Mouse (Mus musculus) lung, adult 10 weeks (tissue): Measurements from ENCODE around the gene Phb. TPM values are rescaled to one million over a fixed set of nuclear protein-coding genes. Genes with fewer than 3 reads are reported as not detected.

Experiments used
- polyA plus RNA-seq: library from polyadenylated mRNA; stranded (reverse); fragments of 350-450 nt; fragmentation: Illumina TruSeq; extraction: RNeasy Lipid Tissue Mini Kit (QIAGEN cat#74804); gene quantifications from one replicate; pipeline ENCODE4 v1.2.3, GENCODE M21; 2014; ENCODE audit warnings: low read depth, low replicate concordance; ENCODE audit not compliant: insufficient read depth

The Phb gene
- 104 TPM for polyA plus RNA-seq

GRCm38 (mm10) chr11:95666529-95667149 is at the start of gene Phb:
TSS of gene Phb (plus strand) at chr11:95666957.

GRCm38 (mm10) chr11:95712563-95713224 is 45.9 kb downstream of the Phb start, which contains the start of gene Zfp652:
TSS of gene Zfp652 (plus strand) at chr11:95712673.

GRCm38 (mm10) chr11:95723287-95723686 is 56.5 kb downstream of the Phb start, which contains the start of gene B130006D01Rik:
TSS of gene B130006D01Rik (plus strand) at chr11:95723587.

Other genes starting within 250 kb of the Phb start
- gene Nxph3, start 152.4 kb upstream of the Phb start, polyA plus RNA-seq = 8.1 TPM
- gene Ngfr, start 79.2 kb upstream of the Phb start, polyA plus RNA-seq = 0.44 TPM
- 15.5 TPM for gene Zfp652, start 45.7 kb downstream of the Phb start, polyA plus RNA-seq
- not detected for gene B130006D01Rik, start 56.6 kb downstream of the Phb start, polyA plus RNA-seq
- 23.5 TPM for gene Phospho1, start 157.5 kb downstream of the Phb start, polyA plus RNA-seq
- 167 TPM for gene Gngt2, start 170.3 kb downstream of the Phb start, polyA plus RNA-seq
- gene Abi3, start 175.5 kb downstream of the Phb start, polyA plus RNA-seq = 35.6 TPM
- gene B4galnt2, start 247.9 kb downstream of the Phb start, polyA plus RNA-seq = not detected